In genomic region chr11:97101722-97102121, GRCm38 (mm10) we compare ENCODE assay signal across 1 mouse cellular context.
TF ChIP-seq lines count a peak whose summit lies in the region.

No protein-coding gene starts in this region.

TF ChIP-seq in CH12.LX, 34 proteins besides CTCF, POLR2A, EP300 and RAD21 (continued from another document):
- TF ChIP-seq ETS1 (conservative IDR thresholded peaks at IDR 0.05; ENCODE audit: low read depth, low read length) (no peak), E2F4 (IDR thresholded peaks at IDR 0.05; ENCODE audit: insufficient replicate concordance, low read depth, low read length) (no peak), ELF1 (IDR thresholded peaks at IDR 0.05; ENCODE audit: low read depth, low read length) (0 out of 2 replicates have a peak, but pooled peaks have one; percentile 19), ZMIZ1 (IDR thresholded peaks at IDR 0.05; ENCODE audit: low read depth, low read length) (no peak), USF1 (IDR thresholded peaks at IDR 0.05; ENCODE audit: low read depth, low read length) (no peak), NRF1 (IDR thresholded peaks at IDR 0.05; ENCODE audit: low read depth, low read length) (peak; percentile 50), UBTF (IDR thresholded peaks at IDR 0.05; ENCODE audit: low read depth, low read length) (no peak)
